Mouse (Mus musculus): ENCODE results near the gene Lingo2. TPM values are rescaled to one million over a fixed set of nuclear protein-coding genes. Genes with fewer than 3 reads are reported as not detected.

Gene Lingo2
- polyA plus RNA-seq, 1 experiment from 2014 or later, result 0.61 TPM

- Histone ChIP-seq H3K4me1 (ENCODE audit: control insufficient read depth, insufficient read depth, low read length) (no peaks in the 10 kb centered on the region), H3K27ac (replicated peaks; ENCODE audit: low read depth, low read length) (no peak overlapping the region), H3K9me3 (ENCODE audit: control insufficient read depth, low read length) (no peaks in the 10 kb centered on the region), H3K27me3 (ENCODE audit: control insufficient read depth, insufficient read depth, low read length) (no peaks in the 10 kb centered on the region), H3K4me3 (ENCODE audit: low read depth, low read length) (no peak overlapping the region), H3K4me2 (ENCODE audit: low read depth, severe bottlenecking) (no peak overlapping the region), H3K36me3 (ENCODE audit: control insufficient read depth, insufficient read depth, low read length) (no peaks in the 10 kb centered on the region), H3K9ac (ENCODE audit: low read length) (no peak overlapping the region)
- DNase-seq (ENCODE audit: low spot score) (no peak), ATAC-seq (ENCODE audit: insufficient number of reproducible peaks, low FRiP score, low TSS enrichment, low read depth) (no peak)
Observed at GRCm38 (mm10) chr4:36874781-36875180, 76.8 kb downstream of the Lingo2 start.

- no peak for DNase-seq (ENCODE audit: low spot score)
- Histone ChIP-seq H3K4me1 (ENCODE audit: control insufficient read depth, insufficient read depth, low read length) (no peaks in the 10 kb centered on the region), H3K4me2 (ENCODE audit: low read depth, severe bottlenecking) (no peak overlapping the region), H3K27ac (replicated peaks; ENCODE audit: low read depth, low read length) (no peak overlapping the region), H3K27me3 (ENCODE audit: control insufficient read depth, insufficient read depth, low read length) (no peaks in the 10 kb centered on the region), H3K9me3 (ENCODE audit: control insufficient read depth, low read length) (no peaks in the 10 kb centered on the region), H3K36me3 (ENCODE audit: control insufficient read depth, insufficient read depth, low read length) (no peaks in the 10 kb centered on the region), H3K4me3 (ENCODE audit: low read depth, low read length) (no peak overlapping the region), H3K9ac (ENCODE audit: low read length) (no peak overlapping the region)
- no peak for ATAC-seq (ENCODE audit: insufficient number of reproducible peaks, low FRiP score, low TSS enrichment, low read depth)
Observed at GRCm38 (mm10) chr4:36824982-36825381, 126.6 kb downstream of the Lingo2 start.

DNA sequence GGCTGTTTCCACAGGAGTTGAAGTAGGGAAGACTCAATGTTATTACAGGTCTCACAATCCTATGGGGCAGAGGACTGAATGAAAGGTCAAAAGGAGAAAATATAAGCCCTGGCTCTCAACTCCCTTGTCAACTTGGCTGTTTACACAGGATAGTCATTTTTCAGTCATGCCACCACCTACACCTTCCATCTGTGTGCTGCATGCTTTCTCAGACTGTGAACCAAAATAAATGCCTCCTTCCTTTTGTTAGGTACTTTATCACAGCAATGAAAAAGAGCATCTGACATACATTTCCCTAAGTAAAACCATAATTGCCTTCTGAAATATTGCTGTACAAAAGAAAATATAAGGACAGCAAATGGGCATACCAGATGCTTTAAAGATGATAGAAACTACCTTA lies 129.6 kb downstream of the Lingo2 start:
- H3K4me2 ChIP-seq (ENCODE audit: low read depth, severe bottlenecking), result no peak overlapping the region
- H3K27me3 ChIP-seq (ENCODE audit: control insufficient read depth, insufficient read depth, low read length), result no peaks in the 10 kb centered on the region
- DNase-seq (ENCODE audit: low spot score) (no peak), ATAC-seq (ENCODE audit: insufficient number of reproducible peaks, low FRiP score, low TSS enrichment, low read depth) (no peak)
- no peak overlapping the region for H3K27ac ChIP-seq (replicated peaks; ENCODE audit: low read depth, low read length)
- H3K36me3 ChIP-seq (ENCODE audit: control insufficient read depth, insufficient read depth, low read length), result no peaks in the 10 kb centered on the region
- H3K9me3 ChIP-seq (ENCODE audit: control insufficient read depth, low read length), result no peaks in the 10 kb centered on the region
- no peak overlapping the region for H3K9ac ChIP-seq (ENCODE audit: low read length)
- H3K4me3 ChIP-seq (ENCODE audit: low read depth, low read length), result no peak overlapping the region
- H3K4me1 ChIP-seq (ENCODE audit: control insufficient read depth, insufficient read depth, low read length), result no peaks in the 10 kb centered on the region

DNA sequence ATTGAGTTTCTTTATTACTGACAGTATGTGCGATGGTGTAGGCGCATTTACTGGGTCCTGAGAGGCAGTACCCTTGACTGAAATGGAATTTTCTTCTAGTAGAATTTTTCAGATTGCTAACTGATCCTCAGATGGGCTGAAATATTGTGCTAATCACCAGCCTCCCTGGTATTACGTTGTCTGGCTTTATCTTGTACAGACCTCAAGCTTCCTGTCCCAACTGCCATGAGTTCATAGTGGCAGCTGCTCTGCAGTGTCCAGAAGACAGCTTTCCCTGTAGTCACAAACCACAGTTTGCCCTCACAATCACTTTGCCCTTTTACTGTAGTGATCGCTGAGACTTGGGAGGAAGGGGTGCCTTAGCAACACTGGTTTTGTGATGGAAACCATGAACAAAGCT lies 176.5 kb downstream of the Lingo2 start:
- ATAC-seq (ENCODE audit: insufficient number of reproducible peaks, low FRiP score, low TSS enrichment, low read depth) (no peak), DNase-seq (ENCODE audit: low spot score) (no peak)
- no peak overlapping the region for H3K4me2 ChIP-seq (ENCODE audit: low read depth, severe bottlenecking)
- no peak overlapping the region for H3K27ac ChIP-seq (replicated peaks; ENCODE audit: low read depth, low read length)
- no peak overlapping the region for H3K9ac ChIP-seq (ENCODE audit: low read length)
- H3K4me1 ChIP-seq (ENCODE audit: control insufficient read depth, insufficient read depth, low read length), result no peaks in the 10 kb centered on the region
- no peak overlapping the region for H3K4me3 ChIP-seq (ENCODE audit: low read depth, low read length)
- WGBS, result 85% methylated on average over 4 of the region's 4 CpGs
- no peaks in the 10 kb centered on the region for H3K36me3 ChIP-seq (ENCODE audit: control insufficient read depth, insufficient read depth, low read length)
- H3K27me3 ChIP-seq (ENCODE audit: control insufficient read depth, insufficient read depth, low read length), result no peaks in the 10 kb centered on the region
- no peaks in the 10 kb centered on the region for H3K9me3 ChIP-seq (ENCODE audit: control insufficient read depth, low read length)

GRCm38 (mm10) chr4:36730691-36731090 lies 220.9 kb downstream of the Lingo2 start:
- no peak overlapping the region for H3K4me3 ChIP-seq (ENCODE audit: low read depth, low read length)
- H3K27me3 ChIP-seq (ENCODE audit: control insufficient read depth, insufficient read depth, low read length), result no peaks in the 10 kb centered on the region
- H3K9me3 ChIP-seq (ENCODE audit: control insufficient read depth, low read length), result no peaks in the 10 kb centered on the region
- DNase-seq (ENCODE audit: low spot score) (no peak), ATAC-seq (ENCODE audit: insufficient number of reproducible peaks, low FRiP score, low TSS enrichment, low read depth) (no peak)
- no peak overlapping the region for H3K9ac ChIP-seq (ENCODE audit: low read length)
- no peaks in the 10 kb centered on the region for H3K36me3 ChIP-seq (ENCODE audit: control insufficient read depth, insufficient read depth, low read length)
- no peak overlapping the region for H3K27ac ChIP-seq (replicated peaks; ENCODE audit: low read depth, low read length)
- WGBS, result 79% methylated on average over 2 of the region's 2 CpGs
- H3K4me1 ChIP-seq (ENCODE audit: control insufficient read depth, insufficient read depth, low read length), result no peaks in the 10 kb centered on the region
- no peak overlapping the region for H3K4me2 ChIP-seq (ENCODE audit: low read depth, severe bottlenecking)

DNA sequence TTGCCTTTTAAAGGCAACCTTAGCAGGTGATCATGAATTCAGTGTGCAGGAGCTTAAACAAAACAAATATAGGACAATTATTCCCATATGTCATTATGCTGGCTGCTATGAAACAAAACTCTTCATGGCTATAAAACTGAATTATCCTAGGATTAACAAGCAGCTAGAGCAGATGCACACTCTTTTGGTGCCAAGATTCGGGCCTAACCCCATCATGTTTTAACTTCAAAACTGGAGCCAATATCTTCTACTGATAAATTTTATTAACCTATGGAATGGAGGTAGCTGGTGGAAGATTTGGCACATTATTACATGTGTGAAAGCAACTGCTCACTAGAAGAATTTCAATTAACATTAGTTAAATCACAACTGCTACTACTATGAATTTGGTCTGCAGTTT lies 235.1 kb downstream of the Lingo2 start:
- H3K27ac ChIP-seq (replicated peaks; ENCODE audit: low read depth, low read length), result no peak overlapping the region
- H3K4me2 ChIP-seq (ENCODE audit: low read depth, severe bottlenecking), result no peak overlapping the region
- DNase-seq (ENCODE audit: low spot score), result no peak
- no peaks in the 10 kb centered on the region for H3K27me3 ChIP-seq (ENCODE audit: control insufficient read depth, insufficient read depth, low read length)
- no peak overlapping the region for H3K4me3 ChIP-seq (ENCODE audit: low read depth, low read length)
- ATAC-seq (ENCODE audit: insufficient number of reproducible peaks, low FRiP score, low TSS enrichment, low read depth), result no peak
- WGBS, result 71% methylated on average over 1 of the region's 1 CpGs
- H3K4me1 ChIP-seq (ENCODE audit: control insufficient read depth, insufficient read depth, low read length), result no peaks in the 10 kb centered on the region
- no peaks in the 10 kb centered on the region for H3K36me3 ChIP-seq (ENCODE audit: control insufficient read depth, insufficient read depth, low read length)
- H3K9me3 ChIP-seq (ENCODE audit: control insufficient read depth, low read length), result no peaks in the 10 kb centered on the region
- H3K9ac ChIP-seq (ENCODE audit: low read length), result no peak overlapping the region

DNA sequence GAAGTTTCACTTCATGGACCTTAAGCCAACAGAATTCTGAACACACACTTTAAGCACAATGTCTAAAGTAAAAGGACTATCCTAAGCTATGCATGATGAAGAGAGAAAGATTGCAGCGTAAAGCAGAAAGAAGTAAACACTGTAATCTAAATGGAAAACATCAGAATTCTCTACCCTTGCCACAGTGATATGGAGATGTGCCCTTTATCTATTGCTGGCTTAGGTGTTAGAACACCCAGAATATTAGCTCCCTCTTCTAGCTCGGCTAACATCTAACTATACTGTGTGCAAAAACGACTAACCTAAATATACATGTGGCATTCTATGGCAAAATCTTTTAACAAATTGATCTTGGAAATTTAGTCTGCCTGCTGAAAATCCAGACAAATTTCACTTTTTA lies 252.7 kb downstream of the Lingo2 start:
- H3K9ac ChIP-seq (ENCODE audit: low read length), result no peak overlapping the region
- WGBS, result 86% methylated on average over 3 of the region's 3 CpGs
- no peaks in the 10 kb centered on the region for H3K4me1 ChIP-seq (ENCODE audit: control insufficient read depth, insufficient read depth, low read length)
- DNase-seq (ENCODE audit: low spot score) (no peak), ATAC-seq (ENCODE audit: insufficient number of reproducible peaks, low FRiP score, low TSS enrichment, low read depth) (no peak)
- no peak overlapping the region for H3K4me3 ChIP-seq (ENCODE audit: low read depth, low read length)
- H3K27me3 ChIP-seq (ENCODE audit: control insufficient read depth, insufficient read depth, low read length), result no peaks in the 10 kb centered on the region
- H3K4me2 ChIP-seq (ENCODE audit: low read depth, severe bottlenecking), result no peak overlapping the region
- H3K27ac ChIP-seq (replicated peaks; ENCODE audit: low read depth, low read length), result no peak overlapping the region
- no peaks in the 10 kb centered on the region for H3K9me3 ChIP-seq (ENCODE audit: control insufficient read depth, low read length)
- H3K36me3 ChIP-seq (ENCODE audit: control insufficient read depth, insufficient read depth, low read length), result no peaks in the 10 kb centered on the region

GRCm38 (mm10) chr4:36696810-36697209 lies 254.7 kb downstream of the Lingo2 start:
- 84% methylated on average over 2 of the region's 2 CpGs for WGBS
- H3K27ac ChIP-seq (replicated peaks; ENCODE audit: low read depth, low read length), result no peak overlapping the region
- DNase-seq (ENCODE audit: low spot score) (no peak), ATAC-seq (ENCODE audit: insufficient number of reproducible peaks, low FRiP score, low TSS enrichment, low read depth) (no peak)
- H3K36me3 ChIP-seq (ENCODE audit: control insufficient read depth, insufficient read depth, low read length), result no peaks in the 10 kb centered on the region
- H3K4me2 ChIP-seq (ENCODE audit: low read depth, severe bottlenecking), result no peak overlapping the region
- no peak overlapping the region for H3K4me3 ChIP-seq (ENCODE audit: low read depth, low read length)
- H3K27me3 ChIP-seq (ENCODE audit: control insufficient read depth, insufficient read depth, low read length), result no peaks in the 10 kb centered on the region
- no peaks in the 10 kb centered on the region for H3K9me3 ChIP-seq (ENCODE audit: control insufficient read depth, low read length)
- no peak overlapping the region for H3K9ac ChIP-seq (ENCODE audit: low read length)
- H3K4me1 ChIP-seq (ENCODE audit: control insufficient read depth, insufficient read depth, low read length), result no peaks in the 10 kb centered on the region

- ATAC-seq (ENCODE audit: insufficient number of reproducible peaks, low FRiP score, low TSS enrichment, low read depth) (no peak), DNase-seq (ENCODE audit: low spot score) (no peak)
- Histone ChIP-seq H3K36me3 (ENCODE audit: control insufficient read depth, insufficient read depth, low read length) (no peaks in the 10 kb centered on the region), H3K27ac (replicated peaks; ENCODE audit: low read depth, low read length) (no peak overlapping the region), H3K4me3 (ENCODE audit: low read depth, low read length) (no peak overlapping the region), H3K4me2 (ENCODE audit: low read depth, severe bottlenecking) (no peak overlapping the region), H3K9ac (ENCODE audit: low read length) (no peak overlapping the region), H3K27me3 (ENCODE audit: control insufficient read depth, insufficient read depth, low read length) (no peaks in the 10 kb centered on the region), H3K4me1 (ENCODE audit: control insufficient read depth, insufficient read depth, low read length) (no peaks in the 10 kb centered on the region), H3K9me3 (ENCODE audit: control insufficient read depth, low read length) (no peaks in the 10 kb centered on the region)
- WGBS, result 77% methylated on average over 2 of the region's 2 CpGs
Observed at GRCm38 (mm10) chr4:36659920-36660319, 291.6 kb downstream of the Lingo2 start.

All from limb, embryonic 11.5 days (tissue).